In genomic region chr8:78742453-78742852, GRCm38 (mm10) we compare ENCODE assay signal across 9 mouse cellular contexts.
DNase-seq lines count a peak whose midpoint lies in the region; ATAC-seq lines count a peak whose summit lies in the region.
"Had no signal": no experiment of that assay in that cellular context is flagged by ENCODE, and none has a peak within 500 bp of the region (broad histone marks: within the 10 kb centered on the region; RNA-seq: fewer than 3 reads in every experiment).

No protein-coding gene starts in this region.

- no peak overlapping the region for H3K4me3 ChIP-seq in heart, embryonic 12.5 days
- H3K4me3 ChIP-seq in kidney, embryonic 15.5 days (replicated peaks), result no peak overlapping the region
- H3K4me3 ChIP-seq in liver, embryonic 15.5 days (replicated peaks), result no peak overlapping the region
- H3K4me3 ChIP-seq: left cerebral cortex, adult 2 months had no signal

- peak overlapping the region; percentile 97 for H3K27ac ChIP-seq in heart, embryonic 12.5 days (ENCODE audit: poor library complexity, severe bottlenecking)
- H3K27ac ChIP-seq in kidney, embryonic 15.5 days, result peak overlapping the region; percentile 93
- H3K27ac ChIP-seq in liver, embryonic 15.5 days (replicated peaks), result 0 out of 2 replicates have a peak overlapping the region, but pooled peaks have one; percentile 6

- no peak overlapping the region for H3K4me2 ChIP-seq in heart, embryonic 12.5 days
- H3K4me2 ChIP-seq in kidney, embryonic 15.5 days, result no peak overlapping the region
- no peak overlapping the region for H3K4me2 ChIP-seq in liver, embryonic 15.5 days

- H3K9me3 ChIP-seq in heart, embryonic 12.5 days (replicated peaks), result no peaks in the 10 kb centered on the region
- H3K9me3 ChIP-seq in kidney, embryonic 15.5 days (replicated peaks), result no peaks in the 10 kb centered on the region
- H3K9me3 ChIP-seq in liver, embryonic 15.5 days (replicated peaks), result no peaks in the 10 kb centered on the region

- no peaks in the 10 kb centered on the region for H3K36me3 ChIP-seq in heart, embryonic 12.5 days
- no peaks in the 10 kb centered on the region for H3K36me3 ChIP-seq in kidney, embryonic 15.5 days
- H3K36me3 ChIP-seq in liver, embryonic 15.5 days (replicated peaks), result no peaks in the 10 kb centered on the region

- peaks cover 35% of the 10 kb centered on the region for H3K4me1 ChIP-seq in heart, embryonic 12.5 days (replicated peaks)
- peaks cover 34% of the 10 kb centered on the region for H3K4me1 ChIP-seq in kidney, embryonic 15.5 days
- 0 out of 2 replicates have a peak, but pooled peaks cover 4% of the 10 kb centered on the region for H3K4me1 ChIP-seq in liver, embryonic 15.5 days (replicated peaks)

- ATAC-seq in heart, embryonic 12.5 days (ENCODE audit: insufficient number of reproducible peaks, low FRiP score), result peak; percentile 95
- peak; percentile 94 for ATAC-seq in kidney, embryonic 15.5 days (replicated peaks; ENCODE audit: low FRiP score)
- ATAC-seq in liver, embryonic 15.5 days (ENCODE audit: insufficient read depth), result peak; percentile 70

- no peaks in the 10 kb centered on the region for H3K27me3 ChIP-seq in heart, embryonic 12.5 days (replicated peaks)
- no peaks in the 10 kb centered on the region for H3K27me3 ChIP-seq in kidney, embryonic 15.5 days
- H3K27me3 ChIP-seq in liver, embryonic 15.5 days, result no peaks in the 10 kb centered on the region

- no peak overlapping the region for H3K9ac ChIP-seq in heart, embryonic 12.5 days
- H3K9ac ChIP-seq in kidney, embryonic 15.5 days, result no peak overlapping the region
- no peak overlapping the region for H3K9ac ChIP-seq in liver, embryonic 15.5 days

- peak; percentile 83 for DNase-seq in right cerebral cortex, postnatal 10 days (ENCODE audit: low spot score in 2 of 2)
- DNase-seq in right cerebral cortex, adult 2 months (ENCODE audit: low spot score in 2 of 2), result no peak
- DNase-seq in fibroblast of lung, adult 2 months (ENCODE audit: low read depth), result peak; percentile 99
- peak; percentile 74 for DNase-seq in ovary, postnatal 14 days (ENCODE audit: low spot score)
- DNase-seq in thymus, postnatal 36 days, result no peak

- WGBS in heart, embryonic 12.5 days, result 17% methylated on average over 2 of the region's 2 CpGs
- 27% methylated on average over 2 of the region's 2 CpGs for WGBS in kidney, embryonic 15.5 days
- 57% methylated on average over 2 of the region's 2 CpGs for WGBS in liver, embryonic 15.5 days (ENCODE audit: insufficient replicate concordance)

Comparison
In these comparisons a context has a peak if more than half of its experiments do, and no peak if none do; other contexts are left out.
1. DNase-seq: peak in right cerebral cortex, postnatal 10 days (2 of 2), fibroblast of lung, adult 2 months (single experiment) and ovary, postnatal 14 days (single experiment); none in right cerebral cortex, adult 2 months (0 of 2) and thymus, postnatal 36 days (0 of 2).
2. H3K27ac ChIP-seq: peak in every context shown above with its lines; median percentile 97 in heart, embryonic 12.5 days; 93 in kidney, embryonic 15.5 days; 6 in liver, embryonic 15.5 days.
3. Peak in every context shown above with its lines, with median percentiles within 50 percentile points of each other: ATAC-seq.